Mouse (Mus musculus) G1E-ER4 (cell line): ENCODE measurements around the gene Olfr1002. TPM values are rescaled to one million over a fixed set of nuclear protein-coding genes. Genes with fewer than 3 reads are reported as not detected.
"Not testable (repeated sequence)": the region's sequence is repeated elsewhere in the genome, so short reads cannot be mapped to it uniquely, and the experiment has no call there.

ENCODE experiments used
- GATA1 ChIP-seq: IDR thresholded peaks from one replicate; pipeline ENCODE4 v1.8.0; 2012; ENCODE audit warnings: low read length, inconsistent platforms
- polyA plus RNA-seq: library from polyadenylated mRNA; stranded (reverse); fragments of >175 nt; gene quantifications from 2 replicates; pipeline ENCODE4 v1.2.3, GENCODE M21; 2012

The Olfr1002 gene
- not detected in 2 replicates for polyA plus RNA-seq

- no peak for TF ChIP-seq GATA1
Measured at GRCm38 (mm10) chr2:85650604-85651003, at the start of gene Olfr1002. Gene Olfr1002 (minus strand): TSS chr2:85650704.

DNA sequence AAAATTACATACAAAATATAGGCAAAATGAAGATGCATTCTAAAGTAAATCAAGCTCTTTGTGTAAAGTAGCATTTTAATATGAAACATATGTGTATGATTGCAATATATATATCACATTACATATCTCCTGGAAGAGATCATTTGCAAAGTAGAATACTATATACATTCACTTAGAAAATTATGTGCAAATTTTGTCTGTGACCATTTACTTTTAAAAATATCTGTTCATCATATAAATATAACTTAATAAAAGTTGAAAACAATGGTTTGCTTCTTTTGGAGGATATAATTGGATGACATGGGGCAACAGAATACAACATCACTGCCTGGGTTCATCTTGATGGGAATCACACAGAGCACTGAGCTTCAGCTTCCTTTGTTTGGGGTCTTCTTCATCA, 38.6 kb upstream of the Olfr1002 start, which contains the start of gene Olfr1008:
TSS of gene Olfr1008 (plus strand) at position 301 of the 400 bp plus-strand sequence.
- TF ChIP-seq GATA1: no peak

GRCm38 (mm10) chr2:85678667-85679066, 28.2 kb upstream of the Olfr1002 start, which contains the start of gene Olfr1006:
Gene Olfr1006 (minus strand): TSS chr2:85678767.
- TF ChIP-seq GATA1: no peak

DNA sequence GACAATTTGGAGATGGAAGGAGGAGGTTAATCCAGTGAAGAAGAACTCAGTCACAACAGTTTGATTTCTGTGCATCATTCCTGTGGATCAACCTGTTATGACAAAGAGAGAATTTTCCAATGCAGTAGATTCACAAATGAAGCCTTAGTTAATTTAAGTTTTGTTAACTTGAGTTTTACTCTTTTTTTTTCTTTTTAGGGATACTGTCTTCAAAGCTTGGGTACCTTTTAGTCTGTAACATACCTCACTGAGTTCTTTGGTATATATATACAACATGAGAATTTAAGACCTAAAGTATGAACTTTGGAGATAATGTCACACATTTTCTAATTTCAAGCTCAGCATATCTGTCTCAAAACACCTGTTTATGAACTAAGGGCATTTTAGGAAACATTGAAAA, 13.9 kb upstream of the Olfr1002 start, which contains the start of gene Olfr154:
TSS of gene Olfr154 (minus strand) at position 101 of the 400 bp plus-strand sequence.
- not testable (repeated sequence) for TF ChIP-seq GATA1

DNA sequence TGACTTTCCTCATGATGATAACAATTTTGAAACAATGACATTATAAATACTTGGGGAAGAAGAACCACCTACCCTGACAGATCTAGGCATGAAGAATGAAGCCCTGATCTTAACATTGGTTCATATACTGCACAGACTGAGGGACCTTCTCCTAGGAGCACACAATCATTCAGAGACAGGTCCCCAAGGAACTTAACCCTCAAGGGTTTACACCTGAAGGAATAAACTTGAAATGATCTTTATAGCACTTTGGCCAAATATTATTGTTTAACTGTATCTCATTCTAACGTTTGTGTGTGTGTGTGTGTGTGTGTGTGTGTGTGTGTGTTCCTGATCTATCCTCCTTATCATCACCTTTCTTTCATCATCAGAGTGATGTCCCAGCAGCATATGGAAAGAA, 38.7 kb downstream of the Olfr1002 start, which contains the start of gene Olfr1000:
TSS of gene Olfr1000 (minus strand) at position 101 of the 400 bp plus-strand sequence.
- no peak for TF ChIP-seq GATA1

Other genes starting within 250 kb of the Olfr1002 start
- not detected in 2 replicates for gene Olfr992, start 241.2 kb downstream of the Olfr1002 start, polyA plus RNA-seq
- gene Olfr993, start 235.8 kb downstream of the Olfr1002 start, polyA plus RNA-seq: not detected in 2 replicates
- gene Olfr994, start 214.3 kb downstream of the Olfr1002 start, polyA plus RNA-seq: not detected in 2 replicates
- gene Olfr995, start 207.1 kb downstream of the Olfr1002 start, polyA plus RNA-seq: not detected in 2 replicates
- gene 4833423E24Rik, start 131.7 kb downstream of the Olfr1002 start, polyA plus RNA-seq: not detected in 2 replicates
- not detected in 2 replicates for gene Olfr996, start 71.5 kb downstream of the Olfr1002 start, polyA plus RNA-seq
- not detected in 2 replicates for gene Olfr998, start 61.8 kb downstream of the Olfr1002 start, polyA plus RNA-seq
- gene Olfr1000, start 38.8 kb downstream of the Olfr1002 start, polyA plus RNA-seq: not detected in 2 replicates
- gene Olfr154, start 13.8 kb upstream of the Olfr1002 start, polyA plus RNA-seq: not detected in 2 replicates
- not detected in 2 replicates for gene Olfr1006, start 28.1 kb upstream of the Olfr1002 start, polyA plus RNA-seq
- gene Olfr1008, start 38.7 kb upstream of the Olfr1002 start, polyA plus RNA-seq: not detected in 2 replicates
- not detected in 2 replicates for gene Olfr1009, start 64.7 kb upstream of the Olfr1002 start, polyA plus RNA-seq
- not detected in 2 replicates for gene Olfr1012, start 112.1 kb upstream of the Olfr1002 start, polyA plus RNA-seq
- gene Olfr1013, start 116.4 kb upstream of the Olfr1002 start, polyA plus RNA-seq: not detected in 2 replicates
- not detected in 2 replicates for gene Olfr1014, start 122.0 kb upstream of the Olfr1002 start, polyA plus RNA-seq
- gene Olfr1015, start 131.3 kb upstream of the Olfr1002 start, polyA plus RNA-seq: not detected in 2 replicates
- not detected in 2 replicates for gene Olfr1016, start 151.8 kb upstream of the Olfr1002 start, polyA plus RNA-seq
- not detected in 2 replicates for gene Olfr1018, start 167.8 kb upstream of the Olfr1002 start, polyA plus RNA-seq
- not detected in 2 replicates for gene Olfr1019, start 194.8 kb upstream of the Olfr1002 start, polyA plus RNA-seq
- gene Olfr1020, start 196.3 kb upstream of the Olfr1002 start, polyA plus RNA-seq: not detected in 2 replicates
- not detected in 2 replicates for gene Olfr1022, start 217.9 kb upstream of the Olfr1002 start, polyA plus RNA-seq
- not detected in 2 replicates for gene Olfr1023, start 234.9 kb upstream of the Olfr1002 start, polyA plus RNA-seq